15 mouse cellular contexts compared by ENCODE assay signal in genomic region chr9:97590712-97591111, GRCm38 (mm10).
"Had no signal": no experiment of that assay in that cellular context is flagged by ENCODE, and none has a peak within 500 bp of the region (broad histone marks: within the 10 kb centered on the region; RNA-seq: fewer than 3 reads in every experiment).

No protein-coding gene starts in this region.

- H3K36me3 ChIP-seq: liver, embryonic 12.5 days; midbrain, embryonic 13.5 days; midbrain, embryonic 15.5 days; neural tube, embryonic 12.5 days; stomach, embryonic 15.5 days had no signal

- H3K4me3 ChIP-seq: liver, embryonic 12.5 days; megakaryocyte, embryonic 14.5 days; midbrain, embryonic 13.5 days; midbrain, embryonic 15.5 days; neural tube, embryonic 12.5 days; stomach, embryonic 15.5 days had no signal

- DNase-seq: lung, adult 2 months; right cerebral cortex, postnatal 14 days; thymus, adult 2 months; thymus, postnatal 25 days; thymus, postnatal 4 days had no signal

- ATAC-seq: liver, embryonic 12.5 days; midbrain, embryonic 13.5 days; midbrain, embryonic 15.5 days had no signal

- H3K4me2 ChIP-seq: liver, embryonic 12.5 days; midbrain, embryonic 11.5 days; midbrain, embryonic 13.5 days; midbrain, embryonic 15.5 days; neural tube, embryonic 12.5 days; stomach, embryonic 15.5 days had no signal

- H3K9ac ChIP-seq: liver, embryonic 12.5 days; liver, embryonic 14.5 days; midbrain, embryonic 13.5 days; midbrain, embryonic 15.5 days; neural tube, embryonic 12.5 days; stomach, embryonic 15.5 days had no signal

- H3K27me3 ChIP-seq: liver, embryonic 12.5 days; megakaryocyte, embryonic 14.5 days; midbrain, embryonic 13.5 days; midbrain, embryonic 15.5 days; neural tube, embryonic 12.5 days; stomach, embryonic 15.5 days had no signal

- H3K27ac ChIP-seq: liver, embryonic 12.5 days; liver, embryonic 14.5 days; macrophage; midbrain, embryonic 13.5 days; midbrain, embryonic 15.5 days; neural tube, embryonic 12.5 days; stomach, embryonic 15.5 days; stomach, postnatal 0 days had no signal

- H3K4me1 ChIP-seq: liver, embryonic 12.5 days; megakaryocyte, embryonic 14.5 days; midbrain, embryonic 13.5 days; midbrain, embryonic 15.5 days; neural tube, embryonic 12.5 days; stomach, embryonic 15.5 days had no signal

- H3K9me3 ChIP-seq: liver, embryonic 12.5 days; midbrain, embryonic 13.5 days; midbrain, embryonic 15.5 days; neural tube, embryonic 12.5 days; stomach, embryonic 15.5 days had no signal
